8 mouse cellular contexts compared by ENCODE assay signal in the genomic region with DNA sequence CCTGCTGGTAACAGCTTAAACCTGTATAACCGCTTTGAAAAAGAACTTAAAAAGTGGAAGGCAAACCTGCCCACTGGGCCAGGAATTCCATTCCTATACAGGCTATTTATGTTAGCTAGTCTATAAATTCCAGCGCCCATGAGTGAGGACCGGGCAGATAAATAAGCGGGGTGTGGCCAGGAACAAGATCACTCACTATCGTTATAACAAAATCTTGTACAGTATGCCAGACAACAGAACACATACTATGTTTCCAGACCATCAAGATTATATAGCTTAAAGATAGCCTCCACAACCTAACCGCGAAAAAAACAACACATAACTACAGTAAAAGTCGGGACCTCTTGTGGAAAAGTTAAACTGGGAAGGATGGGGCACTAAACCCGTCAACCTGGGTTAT. TPM values are rescaled to one million over a fixed set of nuclear protein-coding genes. Genes with fewer than 3 reads are reported as not detected.
DNase-seq lines count a peak whose midpoint lies in the region; ATAC-seq lines count a peak whose summit lies in the region.

No protein-coding gene starts in this region.

- no peaks in the 10 kb centered on the region for H3K27me3 ChIP-seq in heart, embryonic 15.5 days
- H3K27me3 ChIP-seq in hindbrain, embryonic 11.5 days (ENCODE audit: control insufficient read depth, insufficient read depth, low read length), result no peaks in the 10 kb centered on the region
- no peaks in the 10 kb centered on the region for H3K27me3 ChIP-seq in midbrain, embryonic 10.5 days (ENCODE audit: low read depth, poor library complexity, severe bottlenecking)

- peak overlapping the region; percentile 90 for H3K27ac ChIP-seq in heart, embryonic 15.5 days
- H3K27ac ChIP-seq in hindbrain, embryonic 11.5 days (ENCODE audit: low read depth, low read length), result peak overlapping the region; percentile 77; the same call in 1 of the 2 replicates
- H3K27ac ChIP-seq in midbrain, embryonic 10.5 days (replicated peaks), result peak overlapping the region; percentile 87

- H3K9me3 ChIP-seq in heart, embryonic 15.5 days (replicated peaks), result no peaks in the 10 kb centered on the region
- H3K9me3 ChIP-seq in hindbrain, embryonic 11.5 days (ENCODE audit: control insufficient read depth, low read length), result no peaks in the 10 kb centered on the region
- H3K9me3 ChIP-seq in midbrain, embryonic 10.5 days (replicated peaks), result no peaks in the 10 kb centered on the region

- peaks cover 20% of the 10 kb centered on the region for H3K36me3 ChIP-seq in heart, embryonic 15.5 days
- no peaks in the 10 kb centered on the region for H3K36me3 ChIP-seq in hindbrain, embryonic 11.5 days (ENCODE audit: control insufficient read depth, insufficient read depth, low read length)
- H3K36me3 ChIP-seq in midbrain, embryonic 10.5 days, result peaks cover 52% of the 10 kb centered on the region

- DNase-seq in heart, postnatal 14 days, result no peak
- peak; percentile 28 for DNase-seq in MN1 (ENCODE audit: low spot score)
- DNase-seq in hindbrain, embryonic 11.5 days (ENCODE audit: low spot score), result no peak
- no peak for DNase-seq in midbrain, embryonic 10.5 days (ENCODE audit: low spot score)
- DNase-seq in ovary, postnatal 10 days (ENCODE audit: low spot score), result no peak
- DNase-seq in adrenal gland, adult 8-10 months, result no peak

- H3K4me3 ChIP-seq in heart, embryonic 15.5 days, result peak overlapping the region; percentile 78
- peak overlapping the region; percentile 70 for H3K4me3 ChIP-seq in hindbrain, embryonic 11.5 days (ENCODE audit: low read depth, low read length)
- H3K4me3 ChIP-seq in midbrain, embryonic 10.5 days, result peak overlapping the region; percentile 78

- intact Hi-C loops in heart, postnatal 14 days (cut with DNase I), result loop anchor here (5.0 kb wide), 1 partner anchor 352 kb away; no protein-coding TSS in a partner anchor

- 3% methylated on average over 9 of the region's 9 CpGs for WGBS in heart, embryonic 15.5 days
- 3% methylated on average over 9 of the region's 9 CpGs for WGBS in hindbrain, embryonic 11.5 days
- WGBS in midbrain, embryonic 10.5 days, result 5% methylated on average over 9 of the region's 9 CpGs

- H3K4me2 ChIP-seq in heart, embryonic 15.5 days, result peak overlapping the region; percentile 79
- peak overlapping the region; percentile 52 for H3K4me2 ChIP-seq in hindbrain, embryonic 11.5 days (replicated peaks; ENCODE audit: low read depth, low read length)

- H3K9ac ChIP-seq in heart, embryonic 15.5 days, result peak overlapping the region; percentile 71
- H3K9ac ChIP-seq in hindbrain, embryonic 11.5 days (ENCODE audit: low read depth, low read length), result peak overlapping the region; percentile 64

- H3K4me1 ChIP-seq in heart, embryonic 15.5 days (replicated peaks), result peaks cover 26% of the 10 kb centered on the region
- H3K4me1 ChIP-seq in hindbrain, embryonic 11.5 days (replicated peaks; ENCODE audit: control insufficient read depth, insufficient read depth, low read length), result 0 out of 2 replicates have a peak, but pooled peaks cover 4% of the 10 kb centered on the region
- peaks cover 28% of the 10 kb centered on the region for H3K4me1 ChIP-seq in midbrain, embryonic 10.5 days

- ATAC-seq in heart, embryonic 15.5 days (replicated peaks; ENCODE audit: insufficient number of reproducible peaks, insufficient read depth, low FRiP score, low read depth), result no peak
- ATAC-seq in hindbrain, embryonic 11.5 days (ENCODE audit: low FRiP score), result no peak
- ATAC-seq in inflammation-experienced regulatory T-cells, adult 6 months, result no peak

RNA-seq across cellular contexts. Expression of gene Aimp2, which starts 0.7 kb away (rescaled TPM):
- 78.7 and 81.1 TPM in 2 replicates for polyA plus RNA-seq in heart, embryonic 15.5 days (2015; fragmentation: Nextera tagmentation; extraction: Ambion mirVana)
- total RNA-seq in heart, postnatal 14 days (2021), result 10 to 100 TPM; 31.5 to 35.7 TPM
- 103 and 109 TPM in 2 replicates for polyA plus RNA-seq in hindbrain, embryonic 11.5 days (2014; fragmentation: Nextera tagmentation; extraction: Ambion mirVana)
- 125 and 142 TPM in 2 replicates for polyA plus RNA-seq in midbrain, embryonic 10.5 days (2016; fragmentation: Nextera tagmentation; extraction: Ambion mirVana)
- 10 to 100 TPM; 43.2 to 50.1 (median 47.5) TPM for polyA plus RNA-seq in inflammation-experienced regulatory T-cells, adult 6 months (2017; shearing (Covaris generic))
- total RNA-seq in adrenal gland, adult 8-10 months (2022), result 10 to 100 TPM; 32.7 to 36.5 (median 34.7) TPM

RNA-seq across cellular contexts. Expression of gene Pms2, which starts 0.8 kb away (rescaled TPM):
- 15.5 and 18.9 TPM in 2 replicates for polyA plus RNA-seq in heart, embryonic 15.5 days (2015; fragmentation: Nextera tagmentation; extraction: Ambion mirVana)
- 1 to 10 TPM; 5.6 to 7.6 TPM for total RNA-seq in heart, postnatal 14 days (2021)
- polyA plus RNA-seq in hindbrain, embryonic 11.5 days (2014; fragmentation: Nextera tagmentation; extraction: Ambion mirVana), result 29.5 and 31.6 TPM in 2 replicates
- polyA plus RNA-seq in midbrain, embryonic 10.5 days (2016; fragmentation: Nextera tagmentation; extraction: Ambion mirVana), result 34.8 and 36.8 TPM in 2 replicates
- 10 to 100 TPM; 44.7 to 48.9 (median 46.9) TPM for polyA plus RNA-seq in inflammation-experienced regulatory T-cells, adult 6 months (2017; shearing (Covaris generic))
- 10 to 100 TPM in 3 of 4 experiments, 1 to 10 TPM in 1; 8.4 to 19.3 (median 12.6) TPM for total RNA-seq in adrenal gland, adult 8-10 months (2022)

RNA-seq across cellular contexts. Expression of gene Ankrd61, which starts 11.4 kb away (rescaled TPM):
- 0.11 and 0.33 TPM in 2 replicates for polyA plus RNA-seq in heart, embryonic 15.5 days (2015; fragmentation: Nextera tagmentation; extraction: Ambion mirVana)
- total RNA-seq in heart, postnatal 14 days (2021), result not detected
- 0.38 and 0.40 TPM in 2 replicates for polyA plus RNA-seq in hindbrain, embryonic 11.5 days (2014; fragmentation: Nextera tagmentation; extraction: Ambion mirVana)
- 0.22 and 0.38 TPM in 2 replicates for polyA plus RNA-seq in midbrain, embryonic 10.5 days (2016; fragmentation: Nextera tagmentation; extraction: Ambion mirVana)
- polyA plus RNA-seq in inflammation-experienced regulatory T-cells, adult 6 months (2017; shearing (Covaris generic)), result 1 to 10 TPM in 2 of 3 experiments, under 1 TPM in 1; 0.55 to 2.3 (median 1.2) TPM
- total RNA-seq in adrenal gland, adult 8-10 months (2022), result under 1 TPM in 1 of 4 experiments, not detected in 3; 0.46 TPM

RNA-seq across cellular contexts. Expression of gene Gm42421, which starts 19.0 kb away (rescaled TPM):
- polyA plus RNA-seq in heart, embryonic 15.5 days (2015; fragmentation: Nextera tagmentation; extraction: Ambion mirVana), result 0.43 and 0.53 TPM in 2 replicates
- total RNA-seq in heart, postnatal 14 days (2021), result under 1 TPM in 1 of 2 experiments, not detected in 1; 0.50 TPM
- 0.79 and 2.3 TPM in 2 replicates for polyA plus RNA-seq in hindbrain, embryonic 11.5 days (2014; fragmentation: Nextera tagmentation; extraction: Ambion mirVana)
- polyA plus RNA-seq in midbrain, embryonic 10.5 days (2016; fragmentation: Nextera tagmentation; extraction: Ambion mirVana), result 0.56 and 0.77 TPM in 2 replicates
- polyA plus RNA-seq in inflammation-experienced regulatory T-cells, adult 6 months (2017; shearing (Covaris generic)), result 1 to 10 TPM; 1.2 to 1.6 (median 1.4) TPM
- under 1 TPM in 2 of 4 experiments, not detected in 2; 0.94 to 0.95 TPM for total RNA-seq in adrenal gland, adult 8-10 months (2022)

RNA-seq across cellular contexts. Expression of gene Rsph10b, which starts 23.9 kb away (rescaled TPM):
- polyA plus RNA-seq in heart, embryonic 15.5 days (2015; fragmentation: Nextera tagmentation; extraction: Ambion mirVana), result 0.63 and 0.74 TPM in 2 replicates
- total RNA-seq in heart, postnatal 14 days (2021), result under 1 TPM; 0.34 to 0.53 TPM
- polyA plus RNA-seq in hindbrain, embryonic 11.5 days (2014; fragmentation: Nextera tagmentation; extraction: Ambion mirVana), result 1.0 and 2.9 TPM in 2 replicates
- 0.58 and 1.5 TPM in 2 replicates for polyA plus RNA-seq in midbrain, embryonic 10.5 days (2016; fragmentation: Nextera tagmentation; extraction: Ambion mirVana)
- under 1 TPM in 2 of 3 experiments, not detected in 1; 0.87 to 0.97 TPM for polyA plus RNA-seq in inflammation-experienced regulatory T-cells, adult 6 months (2017; shearing (Covaris generic))
- 10 to 100 TPM in 1 of 4 experiments, 1 to 10 TPM in 3; 3.2 to 20.5 (median 6.1) TPM for total RNA-seq in adrenal gland, adult 8-10 months (2022)
